Mouse (Mus musculus) urinary bladder, postnatal 10 days (tissue): Measurements from ENCODE around the gene Troap.

Experiments
- DNase-seq: peaks from one replicate; pipeline ENCODE4 v3.0.0; 2022; ENCODE audit warnings: low spot score

The Troap gene

GRCm38 (mm10) chr15:99087253-99088075 is 13.1 kb downstream of the Troap start, which contains the start of gene C1ql4:
Gene C1ql4 (minus strand): TSS chr15:99087817.
- DNase-seq, result no peak

DNA sequence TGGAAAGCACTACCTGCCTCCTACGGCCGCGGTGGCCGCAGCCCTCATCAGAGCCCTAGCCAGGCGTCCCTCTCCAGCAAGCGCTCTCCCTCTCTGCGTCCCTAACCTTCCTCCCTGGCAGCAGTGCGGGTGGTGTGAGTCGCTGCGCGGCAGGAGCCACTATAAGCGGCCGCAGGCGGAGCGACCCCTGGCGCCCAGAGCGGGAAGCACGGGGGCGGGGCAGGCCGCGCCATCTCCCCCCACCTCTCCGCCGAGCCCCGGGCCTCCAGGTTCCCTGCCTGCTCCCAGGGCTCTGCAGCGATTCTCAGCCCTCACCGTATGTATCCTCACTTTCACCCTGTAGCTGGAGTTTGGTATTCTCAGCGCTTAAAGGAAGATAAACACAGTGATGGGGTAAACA is 13.9 kb downstream of the Troap start:
- no peak for DNase-seq

GRCm38 (mm10) chr15:99089069-99089468 is 14.7 kb downstream of the Troap start:
- no peak for DNase-seq

GRCm38 (mm10) chr15:99092870-99093269 is 18.5 kb downstream of the Troap start, which contains the start of gene Dnajc22:
Gene Dnajc22 (plus strand): TSS chr15:99093170.
- no peak for DNase-seq

- no peak for DNase-seq
Observed at GRCm38 (mm10) chr15:99093291-99094258, 19.2 kb downstream of the Troap start.

DNA sequence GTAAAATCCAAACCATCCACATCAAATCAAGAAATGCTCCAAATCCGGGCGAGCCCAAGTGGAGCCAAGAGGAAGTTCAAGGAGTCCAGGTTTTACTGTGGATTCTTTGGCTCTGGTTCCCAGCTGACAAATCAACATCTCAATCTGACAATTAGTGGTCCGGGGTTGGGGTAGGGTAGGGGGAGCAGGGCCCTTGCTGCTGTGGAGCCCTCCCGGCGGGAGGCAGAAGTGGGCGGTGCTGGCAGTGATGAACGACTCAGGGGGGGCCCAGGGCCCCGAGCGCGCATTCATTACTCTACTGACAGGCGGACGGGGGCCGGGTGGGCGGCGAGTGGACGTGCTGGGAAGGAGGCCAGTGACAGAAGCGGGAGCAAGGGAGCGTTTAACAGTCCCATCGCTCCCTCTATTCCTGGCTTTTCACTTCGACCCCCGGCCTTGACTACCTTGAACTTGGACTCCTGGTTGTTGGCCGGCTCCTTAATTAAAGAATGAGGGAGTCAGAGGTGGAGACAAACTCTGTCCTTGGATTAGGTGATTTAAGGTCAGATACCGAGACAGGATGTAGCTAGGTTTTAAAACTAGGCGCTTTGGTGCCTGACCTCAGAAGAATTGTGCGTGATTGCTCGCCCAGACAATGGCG is 20.4 kb downstream of the Troap start:
- DNase-seq, result no peak

- DNase-seq, result no peak
Observed at GRCm38 (mm10) chr15:99095356-99095755, 21.0 kb downstream of the Troap start.

GRCm38 (mm10) chr15:99096061-99096793 is 21.9 kb downstream of the Troap start:
- no peak for DNase-seq

DNA sequence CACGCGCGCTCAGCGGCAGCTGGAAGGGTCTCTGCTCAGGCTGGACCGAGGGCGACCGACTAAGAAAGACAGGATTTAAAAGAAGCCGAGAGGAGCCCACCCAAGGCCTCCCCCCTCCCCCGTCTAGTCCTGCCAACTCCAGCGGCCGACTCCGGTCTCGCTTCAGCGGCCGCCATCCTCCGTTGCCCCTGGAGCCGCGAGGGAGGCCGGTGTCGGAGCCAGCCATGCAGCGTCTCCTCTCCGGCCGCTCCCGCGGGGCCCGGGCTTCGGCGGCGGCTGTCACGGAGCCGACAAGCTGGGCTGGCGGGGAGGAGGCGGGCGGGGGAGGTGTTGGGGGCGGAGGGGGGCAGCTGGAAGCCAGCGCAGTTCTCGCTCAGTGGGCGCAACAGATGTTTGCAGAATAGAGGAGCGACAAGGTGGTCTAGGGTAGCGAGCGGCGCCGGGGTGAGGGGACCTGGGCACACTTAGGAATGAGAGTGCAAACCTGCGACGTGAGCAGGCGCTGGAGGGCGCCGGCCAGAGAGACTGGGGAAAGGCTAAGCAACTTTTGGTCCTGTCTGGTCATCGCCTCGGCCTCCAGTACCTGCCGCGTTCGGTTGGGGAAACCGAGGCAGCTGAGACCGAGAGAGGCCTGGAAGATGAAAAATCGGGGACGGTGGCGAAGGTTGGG is 22.6 kb downstream of the Troap start:
- DNase-seq, result no peak

- DNase-seq, result no peak
Observed at GRCm38 (mm10) chr15:99097840-99098492, 23.6 kb downstream of the Troap start.

GRCm38 (mm10) chr15:99098493-99098861 is 24.1 kb downstream of the Troap start:
- DNase-seq, result no peak

- no peak for DNase-seq
Observed at GRCm38 (mm10) chr15:99099139-99099556, 24.8 kb downstream of the Troap start.

- no peak for DNase-seq
Observed at GRCm38 (mm10) chr15:99099984-99100383, 25.6 kb downstream of the Troap start.

GRCm38 (mm10) chr15:99105238-99105637 is 30.9 kb downstream of the Troap start:
- DNase-seq, result no peak

- DNase-seq, result no peak
Observed at GRCm38 (mm10) chr15:99107866-99108265, 33.5 kb downstream of the Troap start.

DNA sequence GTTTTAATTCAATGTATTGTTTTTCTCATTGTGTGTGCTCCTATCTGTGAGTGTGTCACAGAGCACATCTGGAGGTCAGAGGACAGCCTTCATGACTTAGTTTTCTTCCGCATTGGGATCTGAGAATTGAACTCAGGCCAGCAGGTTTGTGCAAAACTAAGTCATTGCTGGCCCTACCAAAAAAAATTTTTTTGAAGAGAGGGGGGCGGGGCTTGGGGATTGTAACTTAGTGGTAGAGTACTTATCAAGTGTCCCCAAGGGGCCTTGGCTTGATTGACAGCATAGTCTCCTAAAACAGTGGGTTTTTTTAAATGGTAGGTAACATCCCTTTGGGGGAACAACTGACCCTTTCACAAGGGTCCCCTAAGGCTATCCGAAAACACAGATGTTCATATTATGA is 36.8 kb downstream of the Troap start:
- DNase-seq, result no peak

DNA sequence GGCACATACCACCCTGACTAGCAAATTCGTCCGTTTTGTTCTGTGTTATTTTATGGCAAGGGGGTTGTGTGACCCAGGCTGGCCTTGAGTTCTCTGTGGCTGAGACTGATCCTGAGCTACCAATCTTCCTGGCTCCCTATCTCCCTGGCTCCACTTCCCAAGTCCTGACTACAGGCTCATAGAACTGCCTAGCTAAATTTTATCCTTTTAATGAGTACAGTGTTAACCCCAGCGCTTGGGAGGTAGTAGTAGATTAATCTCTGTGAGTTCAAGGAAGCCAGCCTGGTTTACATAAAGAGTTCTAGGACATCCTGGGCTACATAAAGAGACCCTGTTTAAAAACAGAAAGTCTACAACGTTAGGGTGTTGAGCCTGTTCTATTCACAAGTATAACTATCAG is 37.4 kb downstream of the Troap start:
- no peak for DNase-seq

GRCm38 (mm10) chr15:99112843-99113395 is 38.5 kb downstream of the Troap start:
- no peak for DNase-seq

DNA sequence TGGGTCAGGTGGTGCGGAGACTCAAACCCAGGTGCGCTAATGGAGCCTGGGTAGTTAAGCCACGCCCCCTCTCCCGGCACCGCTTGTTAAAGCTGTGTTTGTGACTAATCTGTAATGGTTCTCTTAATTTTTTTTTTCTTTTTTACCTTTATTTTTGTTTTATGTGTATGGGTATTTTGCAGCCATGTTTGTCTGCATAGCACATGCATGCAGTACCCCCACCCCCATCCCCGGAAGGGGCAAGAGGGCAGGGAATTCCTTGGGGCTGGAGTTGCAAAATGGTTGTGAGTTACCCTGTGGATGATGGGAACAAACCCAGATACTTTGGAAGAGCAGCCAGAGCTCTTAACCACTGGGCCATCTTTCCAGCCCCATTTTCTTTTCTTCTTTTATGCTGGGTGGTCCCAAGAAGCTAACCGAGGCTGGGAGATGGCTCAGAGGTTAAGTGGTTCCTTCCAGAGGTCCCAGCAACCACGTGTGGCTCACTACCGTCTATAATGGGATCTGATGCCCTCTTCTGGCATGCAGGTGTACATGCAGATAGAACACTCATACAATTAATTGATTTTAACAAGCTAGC is 39.1 kb downstream of the Troap start:
- no peak for DNase-seq
